Mouse (Mus musculus) bone marrow, adult 2 months (tissue): ENCODE measurements around the gene Srsf2.

Experiments
- CTCF ChIP-seq: fragments of 200-500 bp; IDR thresholded peaks from 2 replicates; pipeline ENCODE4 v1.5.1; 2011; ENCODE audit warnings: low read length, control low read depth; ENCODE audit not compliant: control insufficient read depth, insufficient read depth
- POLR2A ChIP-seq: fragments of 200-500 bp; IDR thresholded peaks from 2 replicates; pipeline ENCODE4 v1.6.1; 2011; ENCODE audit warnings: low read depth, mild to moderate bottlenecking, control low read depth, low read length, borderline replicate concordance; ENCODE audit not compliant: control insufficient read depth

DNA sequence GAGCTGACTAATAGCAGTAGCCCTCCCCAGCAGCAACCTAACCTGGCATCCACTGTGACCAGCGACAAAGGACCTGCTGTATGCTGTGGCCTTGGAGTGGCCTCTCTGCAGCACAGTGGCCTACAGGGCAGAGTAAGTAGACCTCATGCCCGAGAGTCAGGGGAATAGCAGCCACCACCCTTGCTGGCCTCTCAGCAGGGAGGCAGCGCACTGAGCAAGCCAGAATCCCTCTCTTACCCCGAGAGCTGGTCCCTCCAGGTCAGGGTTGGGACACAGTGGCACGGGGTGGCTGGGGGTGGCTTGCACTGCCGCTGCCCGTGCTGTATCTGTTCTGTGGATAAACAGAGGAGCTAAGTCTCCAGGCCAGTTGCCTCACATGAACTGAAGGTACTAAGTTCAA is 13.3 kb downstream of the Srsf2 start:
- TF ChIP-seq POLR2A (no peak), CTCF (no peak)
